Mouse (Mus musculus) CD4-positive helper T cell, adult 2 months (primary cell): ENCODE data around the gene Ndufa4l2.

Experiments
- DNase-seq: peaks from one replicate; pipeline ENCODE4 v3.0.0-alpha.2; 2012; ENCODE audit warnings: low read depth, missing footprints, low spot score

Gene Ndufa4l2

GRCm38 (mm10) chr10:127514764-127515163 is at the start of gene Ndufa4l2:
TSS of gene Ndufa4l2 (plus strand) at chr10:127514967.
- no peak for DNase-seq

- DNase-seq: peak; percentile 51
These were observed 43.3 kb upstream of the Ndufa4l2 start for GRCm38 (mm10) chr10:127471281-127471988.

DNA sequence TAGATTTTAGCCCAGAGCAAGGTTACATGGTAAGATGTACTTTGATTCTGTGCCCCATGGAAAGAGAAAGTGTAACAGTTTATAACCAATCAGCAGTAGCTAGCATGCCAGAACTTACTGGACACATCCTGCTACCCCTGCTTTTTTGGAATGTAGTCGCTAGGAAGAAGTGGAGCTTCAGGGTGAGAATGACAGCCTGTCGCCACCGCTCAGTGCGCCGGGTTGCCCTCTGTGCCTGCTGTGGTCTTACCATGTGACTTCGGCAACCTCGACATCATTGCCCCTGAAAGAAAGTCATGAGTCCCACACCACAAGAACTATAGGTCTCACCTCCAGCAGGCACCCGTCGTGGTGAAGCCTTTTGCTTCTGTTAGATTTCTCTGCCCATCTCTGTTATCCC is 42.0 kb upstream of the Ndufa4l2 start:
- DNase-seq: no peak

- no peak for DNase-seq
These were observed 39.6 kb upstream of the Ndufa4l2 start for GRCm38 (mm10) chr10:127475175-127475574.

DNA sequence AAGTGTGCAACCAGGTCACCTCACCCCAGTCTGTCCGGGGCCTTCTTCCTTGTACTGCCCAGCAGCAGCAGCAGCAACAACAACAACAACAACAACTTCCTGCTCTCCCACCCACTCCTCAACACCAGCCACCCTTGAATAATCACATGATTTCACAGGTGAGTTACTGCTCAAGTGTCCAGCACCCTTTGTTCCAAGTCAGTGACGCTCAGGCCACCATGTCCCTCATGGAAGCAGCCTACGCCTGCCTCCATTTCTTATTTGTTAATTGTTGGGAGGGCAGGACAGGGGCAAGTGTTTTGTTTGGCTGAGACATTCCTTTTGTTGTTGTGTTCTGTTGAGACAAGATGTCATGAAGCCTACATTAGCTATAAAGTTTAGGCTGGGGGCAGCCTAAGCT is 38.2 kb upstream of the Ndufa4l2 start:
- DNase-seq: no peak

DNA sequence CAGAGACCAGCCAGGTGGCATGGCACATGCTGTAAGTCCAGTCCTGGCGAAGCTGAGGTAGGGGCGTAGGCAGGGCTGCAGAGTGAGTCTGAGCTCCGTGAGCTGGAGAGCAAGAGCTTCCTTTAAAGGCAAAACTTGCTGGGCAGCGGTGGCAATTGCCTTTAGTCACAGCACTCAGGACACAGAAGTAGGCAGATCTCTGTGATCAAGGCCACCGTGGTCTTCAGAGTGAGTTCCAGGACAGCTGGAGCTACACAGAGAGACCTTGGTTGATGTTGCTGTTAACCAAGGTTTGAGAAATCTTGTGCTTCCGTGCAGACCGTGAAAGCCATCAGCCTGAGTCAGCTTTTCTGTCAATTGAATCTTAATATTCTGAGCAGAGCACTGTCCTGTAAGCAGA is 37.5 kb upstream of the Ndufa4l2 start:
- no peak for DNase-seq

DNA sequence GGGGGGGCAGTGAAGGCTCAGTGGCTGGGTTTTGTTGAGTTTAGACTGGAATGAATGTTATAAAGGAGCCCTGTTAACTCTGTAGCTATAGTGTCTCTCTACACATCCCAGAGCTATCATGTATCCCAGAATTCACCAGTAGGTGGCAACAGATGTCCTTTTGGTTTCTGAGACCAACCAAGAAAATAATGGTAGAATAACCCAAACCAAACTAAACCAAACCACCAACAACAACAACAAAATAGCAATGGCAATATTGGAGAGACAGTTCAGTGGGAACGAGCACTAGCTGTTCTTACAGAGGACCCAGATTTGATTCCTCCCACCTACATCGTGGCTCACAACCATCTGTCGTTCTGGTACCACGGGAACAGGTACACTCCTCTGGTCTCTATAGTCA is 35.6 kb upstream of the Ndufa4l2 start:
- no peak for DNase-seq

GRCm38 (mm10) chr10:127480833-127481813 is 33.6 kb upstream of the Ndufa4l2 start:
- DNase-seq: no peak

GRCm38 (mm10) chr10:127485235-127485634 is 29.5 kb upstream of the Ndufa4l2 start:
- DNase-seq: no peak

GRCm38 (mm10) chr10:127488856-127489255 is 25.9 kb upstream of the Ndufa4l2 start:
- no peak for DNase-seq

DNA sequence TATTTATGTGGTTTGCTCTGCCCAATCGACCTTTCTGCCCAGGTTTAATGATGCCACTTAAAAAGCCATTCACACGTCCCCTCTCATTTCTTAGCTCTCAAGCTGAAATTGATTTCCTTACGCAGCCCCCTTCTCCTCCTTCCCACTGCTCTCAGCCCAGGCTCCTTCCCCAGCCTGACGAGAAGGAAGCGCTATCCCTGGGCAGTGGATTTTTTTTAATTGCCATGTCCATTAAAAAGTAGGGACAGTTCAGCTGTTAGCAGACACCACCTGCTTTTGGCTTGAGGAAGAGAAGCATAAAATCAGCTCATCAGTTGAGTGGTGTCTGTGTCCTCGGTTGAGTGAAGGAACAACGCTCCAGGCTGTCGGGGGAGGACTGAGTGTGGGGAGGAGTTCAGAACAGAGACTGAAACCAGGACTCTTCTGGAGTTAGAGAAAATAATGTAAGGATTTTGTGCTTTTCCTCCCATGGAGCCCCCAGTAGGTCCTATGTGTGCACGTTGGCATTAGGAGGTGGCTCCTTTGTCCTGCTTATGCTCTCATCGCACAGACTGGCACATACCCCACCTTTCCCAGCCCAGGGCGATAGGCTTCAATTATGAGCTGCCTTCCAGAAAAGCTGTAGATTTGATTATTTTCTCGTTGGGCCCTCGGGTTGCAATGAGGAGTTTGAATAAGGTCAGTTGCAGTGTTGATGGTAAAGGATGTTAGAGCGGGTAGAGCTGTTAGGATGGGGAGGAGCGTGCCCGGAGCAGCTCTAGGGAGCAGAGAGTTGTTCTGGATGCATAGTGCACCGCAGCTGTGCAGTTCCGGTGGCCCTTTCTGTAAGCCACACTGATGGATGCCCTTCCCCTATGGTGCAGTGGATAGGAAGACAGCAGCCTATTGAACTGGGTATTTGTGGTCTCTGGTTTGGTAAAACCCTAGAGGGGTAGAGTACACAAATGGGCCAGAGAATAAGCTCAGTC is 24.3 kb upstream of the Ndufa4l2 start:
- no peak for DNase-seq

GRCm38 (mm10) chr10:127491128-127491512 is 23.6 kb upstream of the Ndufa4l2 start:
- DNase-seq: no peak

DNA sequence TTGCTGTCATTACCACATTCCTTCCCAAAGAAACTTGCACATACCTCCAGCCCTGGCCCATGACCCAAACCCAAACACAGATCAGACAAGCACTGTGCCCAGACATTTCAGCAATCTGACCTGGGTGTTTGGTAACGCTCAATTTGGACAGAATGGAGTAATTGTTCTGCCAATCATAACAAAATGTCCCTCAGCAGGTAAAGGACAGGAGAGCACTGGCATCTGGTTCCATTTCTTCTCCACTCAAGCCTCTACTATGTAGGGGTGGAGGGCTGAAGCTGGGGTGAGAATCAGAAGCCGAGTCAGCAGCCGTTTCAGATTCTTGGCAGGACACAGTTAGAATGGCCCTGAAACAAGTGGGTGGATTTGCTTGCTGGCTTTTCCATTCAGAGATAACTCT is 22.6 kb upstream of the Ndufa4l2 start:
- DNase-seq: no peak

GRCm38 (mm10) chr10:127496156-127496555 is 18.6 kb upstream of the Ndufa4l2 start:
- no peak for DNase-seq

GRCm38 (mm10) chr10:127499516-127499915 is 15.3 kb upstream of the Ndufa4l2 start:
- no peak for DNase-seq

DNA sequence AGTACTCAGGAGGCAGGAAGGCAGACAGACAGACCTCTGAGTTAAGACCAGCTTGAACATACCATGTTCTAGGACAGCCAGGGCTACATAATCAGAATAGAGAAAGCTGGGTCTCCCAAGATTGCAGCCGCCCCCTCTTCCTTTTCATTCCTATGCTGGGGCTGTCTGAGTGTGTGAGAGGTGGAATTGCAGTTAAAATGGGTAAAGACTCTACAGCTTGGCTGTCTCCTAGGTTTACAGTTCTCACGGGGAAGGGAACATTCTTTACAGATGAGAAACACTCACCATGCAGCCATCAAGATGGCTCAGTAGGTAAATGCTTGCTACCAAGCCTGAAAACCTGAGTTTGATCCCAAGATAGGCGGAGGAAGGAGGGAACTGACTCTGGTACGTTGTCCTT is 14.7 kb upstream of the Ndufa4l2 start:
- no peak for DNase-seq

- no peak for DNase-seq
These were observed 13.6 kb upstream of the Ndufa4l2 start, which contains the start of gene Stac3 for GRCm38 (mm10) chr10:127500894-127501893. TSS of gene Stac3 (plus strand) at chr10:127501686.

DNA sequence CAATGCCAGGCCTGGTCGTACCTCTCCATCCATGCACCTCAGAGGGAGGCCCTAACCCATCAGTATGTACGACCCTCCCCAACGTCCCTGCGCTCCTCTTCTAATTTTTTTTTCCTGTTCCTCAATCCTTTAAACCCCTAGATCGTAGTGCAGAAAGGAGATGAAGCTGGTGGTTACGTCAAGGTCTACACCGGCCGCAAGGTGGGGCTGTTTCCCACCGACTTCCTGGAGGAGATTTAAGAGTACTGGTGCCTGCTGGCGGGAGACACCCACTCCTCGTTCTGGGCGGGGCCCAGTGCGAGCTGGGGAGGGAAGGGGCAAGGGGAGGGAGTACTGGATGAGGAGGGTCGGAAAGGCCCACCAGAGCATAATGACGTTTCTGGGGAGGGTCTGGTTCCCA is 6.5 kb upstream of the Ndufa4l2 start:
- DNase-seq: peak; percentile 85

DNA sequence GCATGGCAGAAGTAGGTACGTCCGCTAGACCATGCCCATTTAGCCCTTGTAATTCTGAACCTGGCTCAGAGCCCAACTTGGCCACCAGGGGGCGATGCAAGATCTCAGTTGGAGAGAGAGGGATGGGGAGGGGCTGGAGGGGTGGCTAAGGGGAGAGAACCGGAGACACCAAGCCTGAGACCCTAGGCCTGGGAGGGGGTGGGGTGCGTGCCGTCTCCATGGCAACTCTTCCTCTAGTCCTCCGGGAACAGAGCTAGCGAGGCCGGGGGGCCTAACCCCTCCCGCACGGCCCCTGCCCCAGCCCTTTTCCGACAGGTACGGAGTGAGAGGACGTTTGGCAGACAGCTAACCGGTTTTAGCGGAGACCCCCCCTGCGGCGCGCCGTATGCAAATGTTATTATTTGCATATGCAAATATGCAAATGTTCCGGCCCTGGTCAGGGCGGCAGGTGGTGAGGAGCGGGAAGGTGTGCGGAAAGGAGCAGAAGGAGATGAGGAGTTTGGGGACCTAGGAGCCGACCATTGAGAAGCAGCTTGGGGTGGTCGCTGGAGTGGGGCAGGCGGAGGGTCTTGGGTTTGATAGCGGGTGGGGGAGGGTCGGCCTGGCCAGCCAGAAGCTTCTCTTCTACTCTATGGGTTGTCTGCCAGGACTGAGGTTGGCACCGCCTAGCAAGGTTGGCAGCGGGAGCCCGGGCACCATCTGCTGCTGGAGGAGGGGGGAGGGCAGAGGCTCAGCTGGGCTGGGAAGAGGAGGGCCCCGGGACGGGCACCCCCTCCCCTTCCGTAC is 5.5 kb upstream of the Ndufa4l2 start:
- DNase-seq: peak; percentile 86
